Mouse (Mus musculus) cerebellum, adult 9-11 months (tissue): ENCODE results near the gene Spns3.
A peak's percentile ranks its signal among the peaks of the same experiment; 100 is the strongest.

Source experiments
- DNase-seq: peaks from one replicate; pipeline ENCODE4 v3.0.0; 2022

The Spns3 gene

GRCm38 (mm10) chr11:72508651-72509050, 41.7 kb downstream of the Spns3 start:
- no peak for DNase-seq

- DNase-seq, result no peak
Measured at GRCm38 (mm10) chr11:72507651-72508050, 42.7 kb downstream of the Spns3 start.

- DNase-seq, result no peak
Measured at GRCm38 (mm10) chr11:72504016-72504797, 46.1 kb downstream of the Spns3 start.

GRCm38 (mm10) chr11:72503501-72503921, 46.8 kb downstream of the Spns3 start:
- DNase-seq, result no peak

GRCm38 (mm10) chr11:72502236-72502635, 48.1 kb downstream of the Spns3 start:
- DNase-seq, result no peak

- DNase-seq, result no peak
Measured at GRCm38 (mm10) chr11:72501426-72502002, 48.8 kb downstream of the Spns3 start.

GRCm38 (mm10) chr11:72500139-72500538, 50.2 kb downstream of the Spns3 start:
- DNase-seq, result no peak

- DNase-seq, result no peak
Measured at GRCm38 (mm10) chr11:72497367-72497766, 52.9 kb downstream of the Spns3 start.

- DNase-seq, result no peak
Measured at GRCm38 (mm10) chr11:72496775-72497174, 53.5 kb downstream of the Spns3 start.

- DNase-seq, result no peak
Measured at GRCm38 (mm10) chr11:72496066-72496465, 54.2 kb downstream of the Spns3 start.

- no peak for DNase-seq
Measured at GRCm38 (mm10) chr11:72494046-72494988, 56.0 kb downstream of the Spns3 start.

GRCm38 (mm10) chr11:72491130-72491960, 59.0 kb downstream of the Spns3 start:
- no peak for DNase-seq

GRCm38 (mm10) chr11:72489881-72490301, 60.4 kb downstream of the Spns3 start, which contains the start of gene Spns2:
Gene Spns2, minus strand, starts transcription at chr11:72489904.
- peak; percentile 73 for DNase-seq

- DNase-seq, result no peak
Measured at GRCm38 (mm10) chr11:72489397-72489796, 60.9 kb downstream of the Spns3 start.

- no peak for DNase-seq
Measured at GRCm38 (mm10) chr11:72488753-72489271, 61.5 kb downstream of the Spns3 start.

GRCm38 (mm10) chr11:72487739-72488138, 62.6 kb downstream of the Spns3 start:
- DNase-seq, result no peak

GRCm38 (mm10) chr11:72487171-72487570, 63.1 kb downstream of the Spns3 start:
- no peak for DNase-seq

- no peak for DNase-seq
Measured at GRCm38 (mm10) chr11:72485960-72486359, 64.3 kb downstream of the Spns3 start.

- no peak for DNase-seq
Measured at GRCm38 (mm10) chr11:72485157-72485556, 65.1 kb downstream of the Spns3 start.

GRCm38 (mm10) chr11:72484549-72484948, 65.8 kb downstream of the Spns3 start:
- DNase-seq, result no peak

GRCm38 (mm10) chr11:72481952-72482351, 68.4 kb downstream of the Spns3 start:
- DNase-seq, result no peak

GRCm38 (mm10) chr11:72481313-72481712, 69.0 kb downstream of the Spns3 start:
- DNase-seq, result no peak
